Mouse (Mus musculus): Measurements from ENCODE around the gene Pxk.

Gene Pxk

DNA sequence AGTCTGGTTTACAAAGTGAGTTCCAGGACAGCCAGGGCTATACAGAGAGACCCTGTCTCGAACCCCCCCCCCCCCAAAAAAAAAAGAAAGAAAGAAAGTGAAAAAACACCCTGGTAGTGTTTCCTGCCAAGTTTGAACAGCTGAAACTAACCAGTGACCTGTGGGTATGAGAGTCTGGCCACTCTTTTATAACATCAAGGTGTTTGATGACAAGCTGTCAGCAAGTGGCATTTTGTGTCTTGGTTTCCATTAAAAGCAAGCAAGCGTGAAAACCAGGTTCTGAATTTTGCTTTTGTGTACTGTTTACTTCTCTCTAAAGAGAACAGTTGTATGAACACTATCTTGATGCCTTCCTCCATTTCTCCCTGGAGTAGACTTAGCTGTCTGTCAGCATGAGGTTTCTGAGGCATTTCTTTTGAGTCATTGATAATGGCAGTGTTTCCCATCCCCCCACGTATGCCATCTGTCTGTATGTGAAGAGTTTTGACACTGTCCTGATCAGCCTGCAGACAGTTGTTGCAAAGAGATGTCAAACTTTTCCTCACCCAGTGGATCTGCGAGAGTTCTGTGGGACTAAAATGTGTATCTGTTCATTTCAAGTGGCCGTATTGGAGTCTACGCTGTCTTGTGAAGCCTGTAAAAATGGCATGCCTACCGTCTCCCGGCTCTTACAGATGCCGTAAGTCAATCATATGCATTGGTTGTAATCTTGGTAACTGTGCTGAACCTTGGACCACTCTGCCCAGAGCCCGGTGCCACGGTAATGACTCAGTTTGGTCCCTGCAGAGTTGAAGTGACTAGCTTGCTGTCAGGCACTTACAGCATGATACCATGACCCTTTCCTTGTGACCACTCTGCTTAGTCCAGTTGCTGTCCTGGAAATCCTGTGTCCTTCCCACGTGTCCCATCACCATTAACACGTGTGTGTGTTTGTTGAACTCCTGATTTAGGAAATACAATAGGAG lies 47.9 kb downstream of the Pxk start:
- DNase-seq (ENCODE audit: low spot score in 2 of 2) = no peak

GRCm38 (mm10) chr14:8146611-8147223 lies 48.7 kb downstream of the Pxk start:
- no peak for DNase-seq (ENCODE audit: low spot score in 2 of 2)

- no peak for DNase-seq (ENCODE audit: low spot score in 2 of 2)
Observed at GRCm38 (mm10) chr14:8148842-8149241, 50.8 kb downstream of the Pxk start.

DNA sequence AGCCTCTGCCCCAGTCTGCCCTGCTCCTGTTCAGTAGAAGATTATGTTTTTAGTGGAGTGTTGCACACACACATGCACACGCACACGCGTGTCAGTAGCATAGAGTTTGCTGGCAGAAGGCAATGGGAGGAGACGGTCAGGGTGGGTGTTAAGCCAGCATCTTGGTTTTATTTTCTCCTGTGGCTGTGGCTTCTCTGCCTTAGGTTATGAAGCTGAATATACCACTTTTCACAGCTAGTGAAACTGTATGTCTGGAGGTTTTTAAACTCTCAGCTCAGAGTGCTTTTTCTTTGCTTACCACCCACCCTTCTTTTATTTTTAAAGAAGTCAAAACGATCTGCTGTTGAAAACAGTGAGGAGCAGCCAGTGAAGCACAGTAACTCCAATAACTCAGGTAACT lies 53.7 kb downstream of the Pxk start:
- DNase-seq (ENCODE audit: low spot score in 2 of 2) = no peak

DNA sequence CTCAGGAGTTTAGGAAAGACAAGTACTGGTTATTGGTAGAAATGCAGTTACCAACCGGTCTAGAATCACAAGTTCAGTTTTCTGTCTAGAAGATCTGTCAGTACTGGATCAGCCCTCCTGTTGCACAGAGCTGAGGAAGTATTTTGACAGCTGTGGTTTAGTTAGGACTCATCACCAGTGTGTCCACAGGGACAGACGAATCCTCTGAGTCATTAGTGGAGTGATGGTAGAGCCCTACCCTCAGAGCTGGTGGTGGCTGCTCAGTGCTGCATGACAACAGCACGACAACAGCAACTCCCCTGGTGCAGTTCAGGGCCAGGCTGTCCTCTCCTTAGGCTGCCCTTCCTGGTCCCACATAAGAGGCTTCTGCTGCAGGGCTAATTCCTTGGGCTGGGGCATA lies 56.1 kb downstream of the Pxk start:
- no peak for DNase-seq (ENCODE audit: low spot score in 2 of 2)

DNA sequence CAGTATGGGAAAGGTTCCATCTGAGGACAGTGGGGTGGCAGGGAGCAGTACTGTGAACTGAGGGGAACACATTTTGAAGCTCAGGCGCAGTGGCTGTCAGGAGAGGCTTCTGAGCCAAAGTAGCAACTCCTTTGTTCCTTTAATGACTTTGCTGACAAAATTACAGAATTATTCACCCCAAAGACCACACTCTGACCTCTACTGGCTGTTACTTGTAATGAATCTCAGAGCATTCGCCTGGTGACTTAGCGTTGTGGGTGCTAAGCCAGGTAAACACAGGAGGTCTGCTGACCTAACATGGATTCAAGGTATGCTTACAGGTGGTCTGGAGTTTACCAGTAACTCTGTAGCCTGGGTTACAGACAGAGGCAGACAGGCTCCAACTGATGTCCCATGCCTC lies 58.9 kb downstream of the Pxk start:
- DNase-seq (ENCODE audit: low spot score in 2 of 2) = peak in 1 of 2 experiments; percentile 17

DNA sequence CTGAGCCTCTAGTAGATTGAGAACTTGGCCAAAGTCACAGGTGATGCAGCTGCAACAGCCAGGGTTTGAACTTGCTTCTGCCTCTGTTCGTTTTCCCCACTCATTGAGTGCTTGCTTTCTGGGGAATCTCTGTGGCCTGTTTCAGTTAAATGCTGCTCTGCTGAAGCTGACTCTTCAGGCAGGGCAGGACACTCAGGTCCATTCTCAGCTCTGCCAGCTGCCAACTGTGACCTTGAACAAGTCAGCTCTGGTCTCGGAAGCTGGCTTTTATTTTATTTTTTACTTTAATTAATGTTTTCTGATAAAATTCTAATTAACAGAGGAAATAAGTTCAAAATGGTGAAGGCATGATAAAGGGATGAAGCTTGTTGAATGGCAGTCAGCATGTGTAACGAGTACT lies 60.7 kb downstream of the Pxk start:
- no peak for DNase-seq (ENCODE audit: low spot score in 2 of 2)

- no peak for DNase-seq (ENCODE audit: low spot score in 2 of 2)
Observed at GRCm38 (mm10) chr14:8159141-8159540, 61.1 kb downstream of the Pxk start.

DNA sequence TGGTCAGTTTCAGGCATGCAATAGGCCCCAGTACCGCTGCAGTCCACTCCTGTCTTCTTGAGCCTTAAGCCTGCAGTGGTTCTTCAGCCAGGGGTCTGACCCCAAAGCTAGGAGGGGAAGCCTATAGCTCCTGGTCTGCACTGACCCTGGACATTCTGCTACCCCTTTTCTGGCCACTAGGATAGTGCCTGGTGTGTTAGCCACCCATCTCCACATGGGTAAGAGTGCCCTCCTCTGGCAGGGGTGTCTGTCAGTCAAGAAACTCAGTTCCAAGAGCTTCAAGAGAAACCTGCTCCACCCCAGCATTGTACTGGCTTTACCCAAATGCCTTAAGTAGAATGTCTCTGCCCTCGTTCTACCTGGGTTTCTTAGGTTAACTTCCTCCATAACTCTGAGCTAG lies 63.8 kb downstream of the Pxk start:
- peak in 1 of 2 experiments; percentile 38 for DNase-seq (ENCODE audit: low spot score in 2 of 2)

- DNase-seq (ENCODE audit: low spot score in 2 of 2) = no peak
Observed at GRCm38 (mm10) chr14:8164463-8164862, 66.5 kb downstream of the Pxk start.

GRCm38 (mm10) chr14:8172507-8173410 lies 74.7 kb downstream of the Pxk start, which contains the start of gene Pdhb:
TSS of gene Pdhb (minus strand) at chr14:8173025.
- DNase-seq (ENCODE audit: low spot score in 2 of 2) = peak; percentile 98 to 99

- DNase-seq (ENCODE audit: low spot score in 2 of 2) = peak; percentile 7 to 36
Observed at GRCm38 (mm10) chr14:8173542-8174250, 75.7 kb downstream of the Pxk start.

- DNase-seq (ENCODE audit: low spot score in 2 of 2) = no peak
Observed at GRCm38 (mm10) chr14:8174634-8175033, 76.6 kb downstream of the Pxk start.

- no peak for DNase-seq (ENCODE audit: low spot score in 2 of 2)
Observed at GRCm38 (mm10) chr14:8176251-8176650, 78.2 kb downstream of the Pxk start.

- no peak for DNase-seq (ENCODE audit: low spot score in 2 of 2)
Observed at GRCm38 (mm10) chr14:8180371-8181035, 82.5 kb downstream of the Pxk start.

DNA sequence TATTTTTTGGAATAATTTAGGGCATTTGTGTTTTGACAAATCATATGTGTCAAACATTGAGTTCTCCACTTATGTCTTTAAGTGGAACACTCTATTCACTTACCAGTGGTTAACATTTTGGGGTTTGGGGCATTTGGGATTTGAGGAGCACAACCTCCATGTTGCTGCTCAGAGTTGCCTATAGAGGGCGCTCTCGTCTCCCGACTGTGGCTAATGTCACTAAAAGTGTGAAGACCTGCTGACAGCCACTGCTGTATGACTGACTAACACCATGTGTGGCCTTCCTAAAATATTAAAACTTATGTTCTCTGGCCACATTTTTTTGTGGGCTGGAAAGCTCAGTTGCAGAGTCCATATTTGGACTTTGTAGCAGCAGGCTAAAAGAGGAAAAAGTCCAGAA lies 85.3 kb downstream of the Pxk start:
- DNase-seq (ENCODE audit: low spot score in 2 of 2) = peak in 1 of 2 experiments; percentile 12

DNA sequence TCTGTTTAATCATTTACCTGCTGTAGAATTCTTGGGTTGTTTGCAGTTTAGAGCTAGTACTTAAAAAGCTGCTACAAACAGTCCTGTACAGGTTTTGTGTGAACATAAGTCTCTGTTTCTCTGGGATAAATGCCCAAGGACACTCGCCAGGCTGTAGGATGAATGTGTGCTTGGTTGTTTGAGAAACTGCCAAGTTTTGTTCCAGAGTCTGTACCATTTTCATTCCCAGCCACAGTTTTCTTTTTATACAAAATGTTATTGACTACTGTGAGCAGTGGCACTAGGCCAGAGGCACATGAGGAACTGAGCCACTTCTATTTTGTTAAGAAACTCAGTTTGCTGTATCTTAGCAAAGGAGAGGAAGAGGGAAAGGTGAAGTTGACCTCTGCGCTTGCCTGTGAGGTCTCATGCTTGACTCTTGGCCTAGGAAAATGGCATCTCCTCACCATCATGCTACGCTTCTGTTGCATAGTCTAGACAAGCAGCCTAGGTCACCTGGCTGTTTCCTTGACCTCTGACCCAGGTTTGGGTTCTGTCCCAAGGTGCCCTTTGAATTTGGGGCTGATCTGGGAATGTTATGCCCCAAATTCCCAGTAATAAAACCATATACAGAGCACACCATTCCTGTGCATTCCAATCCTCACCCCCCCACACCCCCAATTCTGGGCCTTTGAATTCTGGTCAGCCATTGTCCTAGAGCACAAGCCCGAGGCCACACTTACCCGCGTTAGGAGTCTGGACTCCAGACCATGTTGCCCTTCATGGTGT lies 88.5 kb downstream of the Pxk start:
- DNase-seq (ENCODE audit: low spot score in 2 of 2) = no peak

- no peak for DNase-seq (ENCODE audit: low spot score in 2 of 2)
Observed at GRCm38 (mm10) chr14:8190556-8190955, 92.5 kb downstream of the Pxk start.

GRCm38 (mm10) chr14:8191331-8191965 lies 93.4 kb downstream of the Pxk start:
- no peak for DNase-seq (ENCODE audit: low spot score in 2 of 2)
